Comparison of ENCODE assay signal across 8 mouse cellular contexts in the genomic region with DNA sequence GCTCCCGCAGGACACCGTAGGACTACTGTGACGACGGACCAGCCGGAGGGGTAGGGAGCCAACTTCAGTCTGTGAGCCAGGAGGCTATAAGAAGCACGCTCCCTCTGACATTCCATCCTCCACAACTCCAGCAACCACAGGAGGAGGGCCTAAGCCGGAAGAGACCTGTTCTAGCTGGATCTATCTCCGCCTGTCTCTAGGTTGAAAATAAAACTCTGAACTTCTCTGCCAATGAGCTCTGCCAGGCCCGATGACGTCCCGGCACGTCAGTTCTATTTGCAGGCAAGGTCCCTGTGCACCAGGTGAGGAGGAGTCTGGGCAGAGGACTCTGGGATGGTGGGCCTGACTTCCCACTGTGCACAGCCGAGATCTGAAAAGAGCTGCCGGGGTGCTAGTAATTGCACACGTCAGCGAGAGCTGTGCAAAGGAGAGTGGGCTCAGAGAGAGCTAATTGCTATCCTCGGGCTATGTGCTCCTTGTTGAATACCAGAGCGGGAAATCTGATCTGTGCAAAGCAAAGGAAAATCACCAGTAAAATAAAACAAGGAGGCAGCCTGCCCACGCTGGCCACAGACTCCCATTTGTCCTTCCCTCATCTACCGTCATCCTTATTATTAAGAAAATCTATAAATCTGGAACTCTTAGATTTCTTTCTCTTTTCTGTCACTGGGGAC. TPM values are rescaled to one million over a fixed set of nuclear protein-coding genes. Genes with fewer than 3 reads are reported as not detected.
DNase-seq lines count a peak whose midpoint lies in the region; ATAC-seq and TF ChIP-seq lines count a peak whose summit lies in the region.

No protein-coding gene starts in this region.

- H3K27ac ChIP-seq in brown adipose tissue, adult 24 weeks (replicated peaks; ENCODE audit: low read depth, low read length): peak overlapping the region; percentile 72
- peak overlapping the region; percentile 91 for H3K27ac ChIP-seq in forebrain, embryonic 13.5 days
- H3K27ac ChIP-seq in heart, postnatal 0 days (ENCODE audit: low read depth): peak overlapping the region; percentile 92
- peak overlapping the region; percentile 78 for H3K27ac ChIP-seq in liver, embryonic 13.5 days

- peak overlapping the region; percentile 61 for H3K4me2 ChIP-seq in forebrain, embryonic 13.5 days
- H3K4me2 ChIP-seq in heart, postnatal 0 days (ENCODE audit: low read depth, low read length): peak overlapping the region; percentile 67
- H3K4me2 ChIP-seq in liver, embryonic 13.5 days: peak overlapping the region; percentile 58

- peak; percentile 76 for ATAC-seq in CD4-positive, CD25-positive, alpha-beta regulatory T cell, adult 4 months
- peak; percentile 81 for ATAC-seq in forebrain, embryonic 13.5 days
- peak; percentile 87 for ATAC-seq in heart, postnatal 0 days (ENCODE audit: insufficient read depth, low read depth)
- ATAC-seq in liver, embryonic 13.5 days (ENCODE audit: low read depth): peak; percentile 70

- H3K4me1 ChIP-seq in brown adipose tissue, adult 24 weeks (ENCODE audit: control insufficient read depth, insufficient read depth, insufficient read length, low read length): peaks cover 3% of the 10 kb centered on the region; the same call in 1 of the 2 replicates
- peaks cover 56% of the 10 kb centered on the region for H3K4me1 ChIP-seq in forebrain, embryonic 13.5 days
- peaks cover 24% of the 10 kb centered on the region for H3K4me1 ChIP-seq in heart, postnatal 0 days (ENCODE audit: control insufficient read depth, insufficient read depth)
- peaks cover 45% of the 10 kb centered on the region for H3K4me1 ChIP-seq in liver, embryonic 13.5 days (replicated peaks)

- no peaks in the 10 kb centered on the region for H3K9me3 ChIP-seq in forebrain, embryonic 13.5 days (replicated peaks)
- H3K9me3 ChIP-seq in heart, postnatal 0 days (replicated peaks; ENCODE audit: control insufficient read depth, low read length): no peaks in the 10 kb centered on the region
- no peaks in the 10 kb centered on the region for H3K9me3 ChIP-seq in liver, embryonic 13.5 days (replicated peaks)

- H3K4me3 ChIP-seq in brown adipose tissue, adult 24 weeks (ENCODE audit: insufficient read depth, low read depth, low read length): peak overlapping the region; percentile 52
- peak overlapping the region; percentile 35 for H3K4me3 ChIP-seq in forebrain, embryonic 13.5 days
- peak overlapping the region; percentile 37 for H3K4me3 ChIP-seq in heart, postnatal 0 days (ENCODE audit: low read depth, low read length)
- peak overlapping the region; percentile 45 for H3K4me3 ChIP-seq in liver, embryonic 13.5 days (replicated peaks)

- TF ChIP-seq EP300 in heart, postnatal 0 days (IDR thresholded peaks at IDR 0.05; ENCODE audit: low read depth): no peak

- H3K27me3 ChIP-seq in forebrain, embryonic 13.5 days: no peaks in the 10 kb centered on the region
- no peaks in the 10 kb centered on the region for H3K27me3 ChIP-seq in heart, postnatal 0 days (ENCODE audit: control insufficient read depth, insufficient read depth, low read length)
- H3K27me3 ChIP-seq in liver, embryonic 13.5 days: no peaks in the 10 kb centered on the region

- H3K36me3 ChIP-seq in forebrain, embryonic 13.5 days (ENCODE audit: poor library complexity, severe bottlenecking): peaks cover under 1% of the 10 kb centered on the region; the same call in 1 of the 2 replicates
- H3K36me3 ChIP-seq in heart, postnatal 0 days (replicated peaks; ENCODE audit: control insufficient read depth, insufficient read depth, low read length): no peaks in the 10 kb centered on the region
- H3K36me3 ChIP-seq in liver, embryonic 13.5 days: 0 out of 2 replicates have a peak, but pooled peaks cover under 1% of the 10 kb centered on the region

- DNase-seq in heart, postnatal 0 days (ENCODE audit: low spot score): peak; percentile 95
- DNase-seq in kidney, postnatal 14 days: peak; percentile 90
- peak; percentile 21 for DNase-seq in liver, embryonic 13.5 days
- DNase-seq in naive thymus-derived CD4-positive, alpha-beta T cell, adult 2 months (ENCODE audit: low read depth): peak; percentile 70
- DNase-seq in testis, postnatal 10 days (ENCODE audit: low spot score): peak; percentile 70

- no peak for TF ChIP-seq CTCF in heart, postnatal 0 days (IDR thresholded peaks at IDR 0.05; ENCODE audit: low read depth)

- H3K9ac ChIP-seq in forebrain, embryonic 13.5 days: peak overlapping the region; percentile 51
- peak overlapping the region; percentile 52 for H3K9ac ChIP-seq in heart, postnatal 0 days (replicated peaks; ENCODE audit: low read depth, low read length)
- peak overlapping the region; percentile 49 for H3K9ac ChIP-seq in liver, embryonic 13.5 days

- WGBS in forebrain, embryonic 13.5 days: 1% methylated on average over 20 of the region's 20 CpGs
- 4% methylated on average over 20 of the region's 20 CpGs for WGBS in heart, postnatal 0 days
- 29% methylated on average over 20 of the region's 20 CpGs for WGBS in liver, embryonic 13.5 days (ENCODE audit: insufficient replicate concordance)

RNA-seq across cellular contexts. Expression of a gene that starts 58.7 kb away (rescaled TPM):
- polyA plus RNA-seq in CD4-positive, CD25-positive, alpha-beta regulatory T cell, adult 4 months (2017; shearing (Covaris generic)): under 1 TPM; 0.56 to 0.62 TPM
- polyA plus RNA-seq in brown adipose tissue, adult 24 weeks (2012; ENCODE audit: insufficient read depth, insufficient read length, missing spikeins): 0.58 and 1.0 TPM in 2 replicates
- polyA plus RNA-seq in forebrain, embryonic 13.5 days (2015; fragmentation: Nextera tagmentation; extraction: Ambion mirVana): 5.4 and 6.5 TPM in 2 replicates
- total RNA-seq in heart, postnatal 0 days (2014; rRNA removed; ENCODE audit: low replicate concordance): 5.8 and 6.2 TPM in 2 replicates
- 1.5 and 1.6 TPM in 2 replicates for polyA plus RNA-seq in heart, postnatal 0 days (2015; fragmentation: Nextera tagmentation; extraction: Ambion mirVana)
- 0.69 and 1.1 TPM in 2 replicates for polyA plus RNA-seq in liver, embryonic 13.5 days (2015; fragmentation: Nextera tagmentation; extraction: Ambion mirVana)

Comparison
In these comparisons a context has a peak if more than half of its experiments do, and no peak if none do; other contexts are left out.
1. Peak in every context shown above with its lines: DNase-seq, ATAC-seq, H3K4me3 ChIP-seq and H3K27ac ChIP-seq.
2. DNase-seq: peak in every context shown above with its lines; median percentile 95 in heart, postnatal 0 days; 90 in kidney, postnatal 14 days; 70 in naive thymus-derived CD4-positive, alpha-beta T cell, adult 2 months; 70 in testis, postnatal 10 days; 21 in liver, embryonic 13.5 days.